Mouse (Mus musculus) heart, adult 2 months (tissue): ENCODE measurements around the gene Sik2.

ENCODE experiments used
- CTCF ChIP-seq: fragments of 200-600 bp; IDR thresholded peaks from 2 replicates; pipeline ENCODE4 v1.8.1; 2022; ENCODE audit warnings: antibody characterized with exemption, mild to moderate bottlenecking, moderate library complexity
- EP300 ChIP-seq: fragments of 200-500 bp; IDR thresholded peaks from 2 replicates; pipeline ENCODE4 v1.6.1; 2011; ENCODE audit warnings: low read depth, low read length, control low read depth; ENCODE audit not compliant: insufficient read depth
- POLR2A ChIP-seq: fragments of 200-500 bp; IDR thresholded peaks from 2 replicates; pipeline ENCODE4 v1.6.1; 2011; ENCODE audit warnings: mild to moderate bottlenecking, low read depth, low read length, control low read depth; ENCODE audit not compliant: insufficient read depth

- TF ChIP-seq CTCF (peak; percentile 98), POLR2A (no peak), EP300 (no peak)
Observed at GRCm38 (mm10) chr9:50849249-50849648, 159.6 kb downstream of the Sik2 start.
